Mouse (Mus musculus): ENCODE measurements around the gene Myo3a. TPM values are rescaled to one million over a fixed set of nuclear protein-coding genes. Genes with fewer than 3 reads are reported as not detected.
"Not testable (repeated sequence)": the region's sequence is repeated elsewhere in the genome, so short reads cannot be mapped to it uniquely, and the experiment has no call there.

The Myo3a gene
- total RNA-seq (2021) = 1 to 10 TPM; 1.1 TPM
- long read RNA-seq, experiment 1 = 0 reads
- long read RNA-seq, experiment 2 = 0 reads

GRCm38 (mm10) chr2:22227308-22227707 is at the start of gene Myo3a:
Gene Myo3a, plus strand, starts transcription at chr2:22227503.
- no peak for DNase-seq (ENCODE audit: low spot score in 2 of 2)

- no peak for DNase-seq (ENCODE audit: low spot score in 2 of 2)
Measured at GRCm38 (mm10) chr2:22250462-22250861, 23.2 kb downstream of the Myo3a start.

- DNase-seq (ENCODE audit: low spot score in 2 of 2) = no peak
Measured at GRCm38 (mm10) chr2:22251045-22251444, 23.7 kb downstream of the Myo3a start.

- DNase-seq (ENCODE audit: low spot score in 2 of 2) = no peak
Measured at GRCm38 (mm10) chr2:22255600-22255999, 28.3 kb downstream of the Myo3a start.

GRCm38 (mm10) chr2:22271555-22271954 is 44.3 kb downstream of the Myo3a start:
- DNase-seq (ENCODE audit: low spot score in 2 of 2) = no peak

- no peak for DNase-seq (ENCODE audit: low spot score in 2 of 2)
Measured at GRCm38 (mm10) chr2:22285366-22285765, 58.1 kb downstream of the Myo3a start.

GRCm38 (mm10) chr2:22285777-22286176 is 58.5 kb downstream of the Myo3a start:
- no peak for DNase-seq (ENCODE audit: low spot score in 2 of 2)

- DNase-seq (ENCODE audit: low spot score in 2 of 2) = no peak
Measured at GRCm38 (mm10) chr2:22293579-22294446, 66.5 kb downstream of the Myo3a start.

- no peak for DNase-seq (ENCODE audit: low spot score in 2 of 2)
Measured at GRCm38 (mm10) chr2:22294447-22294738, 67.1 kb downstream of the Myo3a start.

- no peak for DNase-seq (ENCODE audit: low spot score in 2 of 2)
Measured at GRCm38 (mm10) chr2:22297913-22298312, 70.6 kb downstream of the Myo3a start.

- peak; percentile 1 to 2 for DNase-seq (ENCODE audit: low spot score in 2 of 2)
Measured at GRCm38 (mm10) chr2:22338269-22338857, 111.1 kb downstream of the Myo3a start.

GRCm38 (mm10) chr2:22410511-22410910 is 183.2 kb downstream of the Myo3a start:
- not testable (repeated sequence) for DNase-seq (ENCODE audit: low spot score in 2 of 2)

GRCm38 (mm10) chr2:22548421-22548820 is 321.1 kb downstream of the Myo3a start:
- no peak for DNase-seq (ENCODE audit: low spot score in 2 of 2)

GRCm38 (mm10) chr2:22587469-22588169 is 360.3 kb downstream of the Myo3a start:
- not testable (repeated sequence) for DNase-seq (ENCODE audit: low spot score in 2 of 2)

- DNase-seq (ENCODE audit: low spot score in 2 of 2) = not testable (repeated sequence)
Measured at GRCm38 (mm10) chr2:22588170-22588541, 360.9 kb downstream of the Myo3a start.

GRCm38 (mm10) chr2:22588673-22589381 is 361.5 kb downstream of the Myo3a start:
- not testable (repeated sequence) for DNase-seq (ENCODE audit: low spot score in 2 of 2)

- DNase-seq (ENCODE audit: low spot score in 2 of 2) = not testable (repeated sequence)
Measured at GRCm38 (mm10) chr2:22589382-22590205, 362.3 kb downstream of the Myo3a start.

GRCm38 (mm10) chr2:22590206-22590490 is 362.8 kb downstream of the Myo3a start:
- no peak for DNase-seq (ENCODE audit: low spot score in 2 of 2)

- no peak for DNase-seq (ENCODE audit: low spot score in 2 of 2)
Measured at GRCm38 (mm10) chr2:22617951-22618350, 390.6 kb downstream of the Myo3a start.

- no peak for DNase-seq (ENCODE audit: low spot score in 2 of 2)
Measured at GRCm38 (mm10) chr2:22619416-22619815, 392.1 kb downstream of the Myo3a start.

- DNase-seq (ENCODE audit: low spot score in 2 of 2) = no peak
Measured at GRCm38 (mm10) chr2:22620030-22620429, 392.7 kb downstream of the Myo3a start.
